Mouse (Mus musculus): ENCODE data around the gene Galp. TPM values are rescaled to one million over a fixed set of nuclear protein-coding genes. Genes with fewer than 3 reads are reported as not detected.

Galp gene
- polyA plus RNA-seq, 1 experiment from 2014 or later, result not detected

DNA sequence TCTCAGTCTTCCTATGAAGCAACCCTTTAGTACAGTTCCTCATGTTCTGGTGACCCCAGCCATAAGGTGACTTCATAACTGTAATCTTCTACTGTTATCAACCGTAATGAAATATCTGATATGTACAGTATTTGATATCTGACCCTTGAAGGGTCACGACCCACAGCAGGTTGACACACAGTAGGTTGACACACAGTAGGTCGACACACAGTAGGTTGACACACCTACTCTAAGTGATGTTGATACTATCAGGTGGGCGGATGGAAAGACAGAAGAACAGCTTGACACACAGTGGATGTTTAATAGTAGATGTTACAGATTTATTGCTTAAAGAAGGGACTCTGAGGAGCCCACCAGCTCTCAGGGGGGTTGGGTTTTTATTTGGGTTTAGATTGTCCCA, 66.1 kb downstream of the Galp start:
- Histone ChIP-seq H3K4me2 (no peak overlapping the region), H3K9me3 (replicated peaks) (no peaks in the 10 kb centered on the region), H3K27me3 (no peaks in the 10 kb centered on the region), H3K27ac (no peak overlapping the region), H3K36me3 (no peaks in the 10 kb centered on the region), H3K4me3 (replicated peaks) (no peak overlapping the region), H3K4me1 (no peaks in the 10 kb centered on the region), H3K9ac (no peak overlapping the region)
- no peak for ATAC-seq (replicated peaks; ENCODE audit: low FRiP score)
- WGBS, result 83% methylated on average over 4 of the region's 4 CpGs

- H3K27ac ChIP-seq, result no peak overlapping the region
- no peaks in the 10 kb centered on the region for H3K36me3 ChIP-seq
- H3K9ac ChIP-seq, result no peak overlapping the region
- no peak for ATAC-seq (replicated peaks; ENCODE audit: low FRiP score)
- no peaks in the 10 kb centered on the region for H3K4me1 ChIP-seq
- no peak overlapping the region for H3K4me2 ChIP-seq
- H3K9me3 ChIP-seq (replicated peaks), result no peaks in the 10 kb centered on the region
- H3K4me3 ChIP-seq (replicated peaks), result no peak overlapping the region
- H3K27me3 ChIP-seq, result no peaks in the 10 kb centered on the region
- 73% methylated on average over 8 of the region's 8 CpGs for WGBS
Measured at GRCm38 (mm10) chr7:6265695-6266094, 68.8 kb downstream of the Galp start.

Other genes starting within 250 kb of the Galp start
- not detected in 2 replicates for gene Vmn1r65, start 186.1 kb upstream of the Galp start, polyA plus RNA-seq (2015; fragmentation: Nextera tagmentation; extraction: Ambion mirVana)
- not detected in 2 replicates for gene Nlrp4c, start 151.9 kb upstream of the Galp start, polyA plus RNA-seq (2015; fragmentation: Nextera tagmentation; extraction: Ambion mirVana)
- gene Zfp787, start 41.1 kb upstream of the Galp start, polyA plus RNA-seq (2015; fragmentation: Nextera tagmentation; extraction: Ambion mirVana), result 30.7 and 31.9 TPM in 2 replicates
- 65.5 and 71.4 TPM in 2 replicates for gene Zfp444, start 24.9 kb upstream of the Galp start, polyA plus RNA-seq (2015; fragmentation: Nextera tagmentation; extraction: Ambion mirVana)
- gene Zscan5b, start 25.2 kb downstream of the Galp start, polyA plus RNA-seq (2015; fragmentation: Nextera tagmentation; extraction: Ambion mirVana), result not detected in 2 replicates
- gene Epp13, start 55.6 kb downstream of the Galp start, polyA plus RNA-seq (2015; fragmentation: Nextera tagmentation; extraction: Ambion mirVana), result not detected in 2 replicates
- 5.9 and 6.3 TPM in 2 replicates for gene Zfp667, start 89.5 kb downstream of the Galp start, polyA plus RNA-seq (2015; fragmentation: Nextera tagmentation; extraction: Ambion mirVana)
- gene Zfp583, start 134.2 kb downstream of the Galp start, polyA plus RNA-seq (2015; fragmentation: Nextera tagmentation; extraction: Ambion mirVana), result 5.1 and 6.2 TPM in 2 replicates
- 2.3 and 2.4 TPM in 2 replicates for gene Gm3854, start 146.7 kb downstream of the Galp start, polyA plus RNA-seq (2015; fragmentation: Nextera tagmentation; extraction: Ambion mirVana)
- 1.7 and 2.5 TPM in 2 replicates for gene Zfp78, start 166.2 kb downstream of the Galp start, polyA plus RNA-seq (2015; fragmentation: Nextera tagmentation; extraction: Ambion mirVana)
- gene Zfp28, start 186.2 kb downstream of the Galp start, polyA plus RNA-seq (2015; fragmentation: Nextera tagmentation; extraction: Ambion mirVana), result 7.8 and 8.3 TPM in 2 replicates
- gene Smim17, start 201.6 kb downstream of the Galp start, polyA plus RNA-seq (2015; fragmentation: Nextera tagmentation; extraction: Ambion mirVana), result 0.04 and 0.17 TPM in 2 replicates
- gene Gm20715, start 213.2 kb downstream of the Galp start, polyA plus RNA-seq (2015; fragmentation: Nextera tagmentation; extraction: Ambion mirVana), result not detected in 2 replicates
- not detected in 2 replicates for gene Olfr1344, start 241.6 kb downstream of the Galp start, polyA plus RNA-seq (2015; fragmentation: Nextera tagmentation; extraction: Ambion mirVana)